Mouse (Mus musculus) cerebellum, adult 8-10 months (tissue): ENCODE data around the gene C1qtnf3.
"Not testable (repeated sequence)": the region's sequence is repeated elsewhere in the genome, so short reads cannot be mapped to it uniquely, and the experiment has no call there.

ENCODE experiments used
- DNase-seq: peaks from one replicate; pipeline ENCODE4 v3.0.0; 2022

The C1qtnf3 gene

DNA sequence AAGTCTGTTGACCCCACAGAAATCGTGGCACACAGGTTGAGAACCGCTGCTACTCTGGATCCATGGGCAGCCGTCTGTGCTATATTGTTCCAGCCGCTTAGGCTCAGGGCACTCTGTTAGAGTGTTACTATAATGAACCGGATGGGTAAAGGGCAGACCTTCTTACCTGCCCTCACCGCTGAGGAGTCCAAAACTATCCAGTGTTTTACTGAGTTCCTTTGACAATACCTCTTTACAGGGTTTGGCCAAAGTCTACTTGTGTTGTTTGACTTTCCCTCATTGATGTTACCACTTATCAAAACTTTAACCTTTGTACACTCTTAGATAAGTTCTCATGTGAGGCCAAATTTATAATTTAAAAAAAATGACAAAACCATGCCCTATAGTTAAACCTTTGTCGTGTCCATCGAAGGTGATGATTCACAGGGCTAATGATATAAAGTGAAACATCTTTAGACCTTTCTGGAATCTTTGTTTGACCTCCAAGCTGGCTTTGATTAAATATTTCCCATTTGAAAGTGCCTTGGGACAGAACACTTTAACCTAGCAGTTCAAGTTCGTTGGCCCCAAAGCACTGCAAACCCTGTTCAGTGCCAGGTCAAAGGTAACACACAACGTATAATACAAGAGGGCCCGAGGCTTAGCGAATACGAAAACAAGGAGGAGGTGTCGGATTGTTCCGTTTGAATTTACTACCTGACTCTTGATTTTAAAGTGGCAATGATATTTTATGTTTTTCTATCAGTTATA is 7.3 kb downstream of the C1qtnf3 start:
- no peak for DNase-seq

DNA sequence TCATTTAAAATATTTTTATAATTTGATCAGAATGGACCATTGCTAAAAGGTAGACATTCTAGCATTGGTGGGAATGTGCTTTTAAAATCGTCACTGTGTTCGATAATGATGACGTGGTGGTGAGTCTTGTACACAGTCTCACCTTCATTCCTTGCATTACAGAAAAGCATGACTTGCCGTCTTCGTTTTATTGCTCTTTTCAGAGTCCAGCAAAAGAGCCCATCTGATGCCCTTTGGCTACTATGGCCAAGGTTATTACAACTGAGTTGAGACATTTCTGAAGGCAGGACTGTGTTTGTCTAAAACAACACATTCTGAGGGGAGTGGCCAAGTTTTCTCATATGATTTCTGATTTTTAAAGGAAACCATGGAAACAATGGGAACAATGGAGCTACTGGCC is 8.1 kb downstream of the C1qtnf3 start:
- DNase-seq, result no peak

DNA sequence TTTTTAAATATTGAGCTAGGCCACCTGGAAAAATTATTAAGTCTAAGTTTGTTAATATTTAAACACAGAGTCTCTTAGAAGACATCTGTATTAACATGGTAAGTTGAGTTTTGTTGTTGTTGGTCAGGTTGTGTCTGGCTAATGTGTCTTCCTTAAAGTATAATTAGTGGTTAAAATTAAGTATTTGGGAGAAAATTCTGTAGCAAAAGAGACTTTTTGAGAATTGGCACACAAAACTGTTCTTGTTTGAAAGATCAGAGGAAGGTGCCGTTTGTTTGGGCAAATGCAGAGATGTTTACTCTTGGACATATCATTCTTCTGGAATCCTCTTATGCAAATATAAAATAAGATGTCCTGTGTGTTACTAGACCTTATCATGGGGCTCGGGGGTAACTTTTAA is 10.5 kb downstream of the C1qtnf3 start:
- DNase-seq, result no peak

DNA sequence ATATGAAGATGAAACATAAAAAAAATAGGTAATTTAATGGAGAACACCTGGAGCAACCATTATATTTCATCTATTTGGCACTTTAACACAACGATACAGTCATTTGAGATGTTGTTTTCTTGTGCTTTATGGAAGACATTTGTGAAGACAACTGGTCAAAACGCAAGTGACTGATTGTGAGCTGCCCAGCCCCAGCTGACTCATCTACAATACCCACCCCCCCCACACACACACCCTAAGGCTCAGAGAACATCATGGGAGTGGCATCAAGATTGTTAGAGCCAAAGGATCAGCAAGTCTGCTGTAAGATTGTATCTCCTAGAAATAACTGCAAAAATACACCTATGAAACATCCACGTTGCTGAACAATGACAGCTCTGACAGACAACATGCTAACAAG is 17.3 kb downstream of the C1qtnf3 start:
- DNase-seq, result no peak

DNA sequence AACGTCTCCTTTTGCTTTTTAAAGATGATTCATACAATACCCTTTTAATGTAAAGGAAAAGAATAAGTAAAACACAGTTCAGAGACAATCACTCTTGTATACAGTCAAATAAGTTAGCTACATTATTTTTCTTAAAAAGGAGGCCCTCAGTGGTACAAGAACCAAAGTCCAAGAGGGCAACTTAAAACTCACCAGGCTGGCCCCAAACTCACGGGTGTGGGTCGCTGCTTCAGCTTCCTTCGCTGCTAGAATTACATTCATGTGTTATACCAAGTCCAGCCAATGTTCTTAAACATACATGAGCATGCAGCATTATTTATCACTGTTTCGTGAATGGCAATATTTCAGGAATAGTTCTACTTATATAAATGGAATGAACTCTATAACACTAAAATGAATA is 18.6 kb downstream of the C1qtnf3 start:
- no peak for DNase-seq

DNA sequence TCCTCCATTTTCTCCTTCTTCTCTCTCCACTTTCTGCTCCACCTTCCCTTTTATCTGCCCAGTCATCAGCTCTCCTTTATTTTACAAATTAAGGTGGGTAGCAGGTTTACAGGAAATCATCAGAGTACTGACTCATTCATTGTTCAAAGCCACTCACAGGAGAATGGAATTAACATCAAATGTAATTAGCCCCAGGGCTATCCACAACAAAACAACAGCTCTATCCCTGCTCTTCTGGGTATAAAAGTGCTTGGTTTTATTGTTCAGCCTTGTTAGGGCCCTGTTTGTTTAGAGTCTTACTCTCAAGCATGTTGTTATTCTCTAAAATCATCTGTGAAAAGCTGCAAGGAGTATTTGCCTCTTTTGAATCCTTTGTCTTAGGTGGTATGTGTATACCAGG is 25.0 kb downstream of the C1qtnf3 start:
- no peak for DNase-seq

DNA sequence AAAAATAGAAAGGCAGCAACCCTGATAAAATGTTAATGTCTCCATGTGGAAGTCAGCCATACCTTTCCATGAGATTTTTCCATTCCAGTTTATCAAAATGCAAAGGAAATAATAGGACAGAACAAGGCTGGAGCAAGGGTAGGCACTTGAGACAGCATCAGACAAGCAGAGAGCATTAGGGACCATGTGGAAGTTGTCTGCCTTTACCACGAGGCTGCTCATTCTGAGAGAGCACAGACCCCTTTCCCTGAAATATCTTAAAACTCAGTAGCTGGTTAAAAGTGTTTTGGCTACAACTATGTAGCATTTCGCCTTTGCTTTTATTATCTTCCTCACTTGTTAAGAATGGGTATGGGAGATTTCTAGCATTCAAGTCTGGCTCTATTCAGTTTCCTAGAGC is 28.6 kb downstream of the C1qtnf3 start:
- DNase-seq, result no peak

DNA sequence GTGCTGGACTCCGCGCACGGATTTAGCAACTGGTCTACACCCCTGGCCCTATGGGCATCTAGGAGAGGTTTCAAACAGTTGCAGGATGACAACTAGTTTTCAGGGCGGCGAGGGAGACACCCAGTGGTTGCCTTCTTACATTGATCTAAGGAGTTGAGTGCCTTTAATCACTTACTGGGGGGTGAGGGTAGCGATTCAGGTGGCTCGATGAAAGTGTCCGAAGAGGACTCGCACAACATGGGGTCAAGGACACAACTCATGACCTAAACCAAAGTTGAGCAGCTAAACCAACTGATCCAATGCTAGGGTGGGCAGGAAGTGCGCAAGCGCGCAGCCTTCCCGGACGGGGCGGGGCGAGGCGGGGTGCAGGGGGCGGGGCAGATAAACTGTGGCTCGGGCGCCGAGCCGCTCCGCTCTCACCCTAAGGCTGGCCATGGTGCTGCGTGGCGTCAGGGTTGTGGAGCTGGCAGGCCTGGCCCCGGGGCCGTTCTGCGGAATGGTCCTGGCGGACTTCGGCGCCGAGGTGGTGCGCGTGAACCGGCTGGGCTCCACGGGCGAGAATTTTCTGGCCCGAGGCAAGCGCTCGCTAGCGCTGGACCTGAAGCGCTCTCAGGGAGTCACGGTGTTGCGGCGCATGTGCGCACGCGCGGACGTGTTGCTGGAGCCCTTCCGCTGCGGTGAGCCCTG is 29.4 kb downstream of the C1qtnf3 start, which contains the start of gene Amacr:
Gene Amacr, plus strand, starts transcription at position 380 of the 687 bp plus-strand sequence.
- peak; percentile 94 for DNase-seq

DNA sequence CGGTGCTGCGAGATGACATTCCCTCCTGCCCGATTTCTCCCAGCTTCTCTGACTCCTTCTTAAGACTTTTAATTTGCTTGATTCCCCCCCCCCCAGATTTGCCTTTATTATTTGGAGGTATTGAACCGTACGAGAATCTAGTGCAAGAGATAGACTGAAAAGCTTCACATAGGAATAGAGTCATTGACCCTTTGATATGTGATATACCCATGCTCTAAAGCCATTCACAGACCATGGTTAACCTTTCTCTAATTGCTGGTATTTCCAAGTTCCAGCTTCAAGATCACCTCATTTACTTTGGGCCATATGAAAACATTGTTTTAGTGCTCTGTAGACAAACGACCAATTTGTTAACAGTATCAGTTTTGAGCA is 29.9 kb downstream of the C1qtnf3 start:
- DNase-seq, result no peak

DNA sequence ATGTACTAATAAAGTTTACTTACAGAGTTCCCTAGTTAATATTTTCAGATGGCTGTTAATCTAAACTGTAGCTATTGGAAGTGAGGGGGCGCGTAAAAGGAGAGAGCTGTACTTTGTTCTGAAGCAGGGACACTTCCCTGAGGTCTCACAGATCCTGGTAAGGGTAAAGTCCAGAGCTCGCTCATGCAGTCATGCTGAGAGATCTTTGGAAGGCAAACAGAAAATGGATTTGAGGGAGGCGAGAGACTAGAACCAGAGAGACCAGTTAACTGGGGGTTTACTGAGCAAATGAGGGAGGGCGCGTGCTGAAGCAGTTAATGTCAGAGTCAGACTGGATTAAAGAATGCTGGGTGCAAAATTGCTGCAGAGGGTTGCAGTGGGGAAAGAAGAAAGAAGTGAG is 33.6 kb downstream of the C1qtnf3 start:
- DNase-seq, result no peak

DNA sequence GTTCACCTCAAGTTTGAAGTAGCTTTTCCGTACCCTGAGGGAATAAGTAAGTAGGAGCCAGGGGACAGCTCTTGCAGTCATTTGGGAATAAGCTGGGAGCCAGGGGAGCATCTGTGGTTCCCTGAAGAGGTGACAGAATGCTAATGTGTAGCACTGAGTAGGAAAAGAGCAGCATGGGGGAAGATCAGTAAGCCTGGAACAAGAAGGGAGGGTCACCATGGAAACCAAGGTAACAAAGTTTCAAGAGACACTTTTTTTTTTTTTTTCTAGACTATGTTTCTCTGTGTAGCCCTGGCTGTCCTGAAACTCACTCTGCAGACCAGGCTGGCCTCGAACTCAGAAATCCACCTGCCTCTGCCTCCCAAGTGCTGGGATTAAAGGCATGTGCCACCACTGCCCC is 34.3 kb downstream of the C1qtnf3 start:
- not testable (repeated sequence) for DNase-seq

DNA sequence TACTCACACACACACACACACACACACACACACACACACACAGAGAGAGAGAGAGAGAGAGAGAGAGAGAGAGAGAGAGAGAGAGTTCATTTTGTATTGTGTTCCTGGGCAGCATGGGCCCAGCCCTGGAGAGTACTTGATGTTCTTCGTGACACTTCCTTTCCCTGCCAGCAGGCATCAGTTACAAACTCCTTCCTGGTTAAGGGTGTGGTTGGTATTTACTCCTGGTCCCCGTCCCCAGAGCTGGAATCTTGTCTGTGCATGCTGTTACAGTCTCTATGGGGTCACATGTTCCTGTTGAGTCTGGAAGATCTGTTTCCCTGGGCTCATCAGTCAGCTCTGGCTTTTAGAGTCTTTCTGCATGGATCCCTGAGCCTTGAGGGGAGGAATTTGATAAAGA is 38.3 kb downstream of the C1qtnf3 start:
- no peak for DNase-seq

DNA sequence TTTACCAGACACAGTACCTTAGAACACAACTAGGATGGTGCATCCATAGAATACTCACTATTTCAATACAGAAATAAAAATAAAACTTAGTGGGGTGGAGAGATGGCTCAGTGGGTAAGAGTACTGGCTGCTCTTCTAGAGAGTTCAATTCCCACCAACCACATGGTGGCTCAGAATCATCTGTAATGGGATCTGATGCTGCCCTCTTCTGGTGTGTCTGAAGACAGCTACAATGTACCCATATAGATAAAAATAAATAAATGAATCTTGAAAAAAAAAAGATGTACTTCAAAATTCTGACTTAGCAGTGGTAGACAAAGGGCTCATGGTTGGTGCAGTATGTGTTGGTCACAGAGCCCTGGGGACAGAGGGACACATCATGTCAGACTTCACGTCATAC is 39.4 kb downstream of the C1qtnf3 start:
- no peak for DNase-seq

DNA sequence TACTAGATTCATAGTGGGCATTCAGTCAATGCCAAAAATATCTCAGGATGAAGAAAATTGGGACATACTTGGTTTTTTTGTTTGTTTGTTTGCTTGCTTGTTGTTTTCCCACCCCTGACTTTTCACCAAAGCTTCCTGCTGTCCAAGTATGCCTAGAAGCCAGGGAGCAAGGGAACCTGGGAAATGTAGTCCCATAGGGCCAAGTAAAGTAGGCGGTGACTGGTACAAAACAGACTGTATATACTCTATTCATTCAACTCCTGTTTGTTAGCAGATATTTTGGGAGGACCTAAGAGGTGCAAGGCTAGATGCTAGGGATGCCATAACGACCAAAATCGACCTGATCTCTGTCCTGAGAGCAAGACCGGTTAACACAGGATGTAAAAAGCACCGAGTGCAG is 47.7 kb downstream of the C1qtnf3 start:
- no peak for DNase-seq

DNA sequence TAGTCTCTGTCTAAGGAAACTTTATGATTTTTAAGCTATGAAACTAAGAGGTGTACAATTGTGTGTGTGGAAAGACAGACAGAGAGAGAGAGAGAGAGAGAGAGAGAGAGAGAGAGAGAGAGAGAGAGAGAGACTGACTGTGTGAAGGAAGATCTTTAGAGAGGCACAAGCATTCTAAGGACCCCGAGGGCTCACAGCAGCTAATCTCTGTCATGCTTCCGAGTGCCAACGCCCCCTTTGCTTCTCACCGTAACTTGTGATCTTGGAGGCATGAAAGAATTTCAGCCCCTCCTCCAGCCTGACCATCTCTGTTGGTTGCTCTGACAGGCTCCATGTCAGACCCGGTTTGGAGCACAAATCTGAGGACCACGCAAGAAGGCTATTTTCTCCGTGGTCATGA is 48.3 kb downstream of the C1qtnf3 start, which contains the start of gene Slc45a2:
Gene Slc45a2, plus strand, starts transcription at position 301 of the 400 bp plus-strand sequence.
- DNase-seq, result no peak

DNA sequence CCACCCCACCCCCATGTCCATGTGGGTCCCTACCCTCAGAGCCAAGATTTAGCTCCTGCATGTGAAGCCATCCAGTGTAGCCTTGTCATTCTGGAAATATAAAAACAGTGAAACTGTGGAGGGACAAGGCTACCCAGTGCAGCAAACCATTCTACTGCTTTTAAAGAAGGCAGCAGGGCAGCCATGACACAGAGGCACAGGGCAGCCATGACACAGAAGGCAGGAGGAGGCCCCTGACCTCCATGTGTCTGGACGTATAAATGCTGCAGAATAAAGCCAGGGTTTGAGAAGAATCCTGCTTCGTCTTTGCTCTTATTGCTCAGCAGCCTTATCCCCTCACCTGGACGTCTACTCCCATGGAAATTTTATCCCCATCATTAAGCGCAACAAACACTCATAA is 51.7 kb downstream of the C1qtnf3 start:
- DNase-seq, result no peak

DNA sequence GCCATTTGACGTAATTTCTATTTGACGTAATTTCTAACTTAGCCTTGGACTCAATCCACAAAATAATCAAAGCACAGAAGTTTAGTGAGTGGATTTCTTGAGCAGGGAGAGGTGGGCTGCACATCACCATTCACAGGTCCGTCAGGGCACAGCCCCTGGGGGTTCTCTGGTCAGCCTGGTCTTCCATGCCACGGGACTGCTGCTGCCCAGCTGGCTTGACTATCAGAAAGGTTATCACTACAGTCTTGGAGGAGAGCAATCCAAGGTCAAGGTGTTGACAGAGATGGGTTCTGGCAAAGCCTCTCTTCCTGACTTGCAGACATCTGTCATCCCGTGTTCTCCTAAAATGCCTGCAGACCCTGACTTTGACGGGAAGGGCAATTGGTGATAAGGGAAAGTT is 52.5 kb downstream of the C1qtnf3 start:
- no peak for DNase-seq

DNA sequence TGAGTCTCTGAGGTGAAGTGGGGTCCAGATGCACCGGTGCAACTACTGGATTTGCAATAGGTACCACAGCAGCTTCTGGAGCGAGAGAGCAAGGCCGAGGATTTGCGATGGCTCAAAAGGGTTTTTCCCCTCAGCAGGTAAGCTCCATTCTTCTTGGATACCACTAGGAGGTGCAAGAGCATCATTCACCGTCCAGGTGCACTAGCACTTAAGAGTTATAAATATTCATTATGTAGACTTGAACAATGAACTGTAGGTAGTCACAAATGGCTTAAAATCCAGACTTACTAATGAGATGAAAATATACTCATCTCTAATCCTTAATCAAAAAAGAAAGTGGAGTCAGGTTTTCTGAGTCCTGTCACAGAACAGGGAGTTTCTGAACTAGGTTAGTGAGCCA is 56.6 kb downstream of the C1qtnf3 start:
- no peak for DNase-seq

DNA sequence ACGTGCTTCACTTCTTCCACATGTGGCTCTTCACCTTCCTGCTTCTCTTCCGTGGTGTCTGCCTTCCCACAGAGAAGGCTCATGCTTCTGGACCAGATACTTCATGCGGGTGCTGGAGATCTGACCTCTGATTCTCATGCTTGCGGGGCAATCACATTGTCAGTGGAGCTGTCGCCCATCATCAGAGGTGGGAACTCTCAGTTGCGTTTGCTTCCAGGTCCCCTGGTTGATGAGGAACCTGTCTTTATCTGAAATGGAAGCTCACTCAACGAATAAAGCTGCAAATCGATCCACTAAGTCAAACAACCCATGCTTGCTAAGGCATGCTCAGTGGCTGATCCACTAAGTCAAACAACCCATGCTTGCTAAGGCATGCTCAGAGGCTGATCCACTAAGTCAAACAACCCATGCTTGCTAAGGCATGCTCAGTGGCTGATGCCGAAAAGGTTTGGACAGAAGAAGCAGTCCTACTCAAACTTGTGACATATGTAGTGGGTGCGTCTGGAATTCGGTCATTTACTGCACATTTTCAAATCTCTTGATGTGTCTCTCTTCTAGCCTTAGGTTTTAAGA is 58.9 kb downstream of the C1qtnf3 start:
- no peak for DNase-seq

DNA sequence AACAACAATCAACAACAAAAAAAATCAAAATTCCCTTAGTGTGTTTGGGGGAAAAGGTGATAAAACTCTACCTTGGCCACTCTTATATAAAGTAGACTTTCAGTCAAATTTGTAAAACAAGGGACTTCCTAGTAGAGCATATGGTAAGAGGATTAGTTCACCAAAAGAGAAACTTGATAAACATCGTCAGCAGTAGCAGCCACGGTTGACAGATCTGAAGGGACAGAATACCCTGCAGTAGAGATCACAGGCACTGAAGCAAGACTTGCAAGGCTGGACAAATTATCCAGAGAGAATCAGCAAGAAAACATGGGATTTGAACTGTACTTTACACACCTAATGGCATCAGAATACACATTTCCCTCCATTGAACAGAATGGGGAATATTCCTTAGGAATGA is 62.8 kb downstream of the C1qtnf3 start:
- DNase-seq, result no peak

DNA sequence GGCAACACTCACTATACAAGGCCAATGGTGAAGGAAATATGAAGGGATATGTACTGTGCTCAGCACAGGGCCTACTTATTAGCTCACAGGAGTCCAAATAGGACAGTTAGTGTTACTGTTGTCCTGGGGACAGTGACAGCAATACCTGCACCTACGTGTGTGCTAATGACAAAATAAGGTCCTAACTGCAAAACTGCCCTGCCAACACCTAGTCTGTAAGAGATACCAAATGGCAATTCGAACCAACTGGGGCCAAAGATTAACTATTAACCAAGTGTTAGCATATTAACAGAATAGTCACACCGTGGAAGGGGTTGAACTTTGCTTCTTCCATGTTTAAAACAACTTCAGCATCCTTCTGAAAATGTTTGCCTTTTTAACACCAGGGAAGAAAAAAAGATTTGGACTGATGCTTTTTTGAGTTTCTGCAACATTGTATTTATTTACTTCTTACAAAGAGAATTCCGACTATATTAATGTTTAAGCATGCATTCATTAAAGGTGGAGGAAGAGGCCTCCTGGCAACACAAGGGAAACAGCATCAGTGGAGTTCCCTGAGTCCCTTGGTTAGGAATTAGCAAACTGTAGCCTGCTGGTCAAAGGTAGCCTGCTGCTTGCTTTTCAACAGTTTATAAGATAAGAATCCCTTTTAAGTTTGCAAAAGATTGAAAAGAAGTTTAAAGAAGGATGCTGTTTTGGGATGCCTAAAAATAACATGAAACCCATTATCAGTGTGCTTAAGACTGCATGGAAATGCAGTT is 74.8 kb downstream of the C1qtnf3 start:
- no peak for DNase-seq
